Mouse (Mus musculus) ES-E14 (cell line): ENCODE results near the gene Gsta2.
"Not testable (repeated sequence)": the region's sequence is repeated elsewhere in the genome, so short reads cannot be mapped to it uniquely, and the experiment has no call there.

Source experiments
- CHD2 ChIP-seq: IDR thresholded peaks from 2 replicates; pipeline ENCODE4 v1.6.1; 2014; ENCODE audit warnings: mild to moderate bottlenecking, low read depth, low read length, inconsistent platforms
- HCFC1 ChIP-seq: IDR thresholded peaks from 2 replicates; pipeline ENCODE4 v1.6.1; 2012; ENCODE audit warnings: low read length, inconsistent platforms, borderline replicate concordance; ENCODE audit not compliant: insufficient read depth
- MAFK ChIP-seq: IDR thresholded peaks from 2 replicates; pipeline ENCODE4 v1.6.1; 2014; ENCODE audit warnings: mild to moderate bottlenecking, low read depth, low read length, inconsistent platforms; ENCODE audit not compliant: insufficient read depth

GRCm38 (mm10) chr9:78327289-78327688 is 28.3 kb downstream of the Gsta2 start, which contains the start of gene Omt2b:
- TF ChIP-seq HCFC1, MAFK, CHD2: not testable (repeated sequence)
